Mouse (Mus musculus): Measurements from ENCODE around the gene Icam5.

DNA sequence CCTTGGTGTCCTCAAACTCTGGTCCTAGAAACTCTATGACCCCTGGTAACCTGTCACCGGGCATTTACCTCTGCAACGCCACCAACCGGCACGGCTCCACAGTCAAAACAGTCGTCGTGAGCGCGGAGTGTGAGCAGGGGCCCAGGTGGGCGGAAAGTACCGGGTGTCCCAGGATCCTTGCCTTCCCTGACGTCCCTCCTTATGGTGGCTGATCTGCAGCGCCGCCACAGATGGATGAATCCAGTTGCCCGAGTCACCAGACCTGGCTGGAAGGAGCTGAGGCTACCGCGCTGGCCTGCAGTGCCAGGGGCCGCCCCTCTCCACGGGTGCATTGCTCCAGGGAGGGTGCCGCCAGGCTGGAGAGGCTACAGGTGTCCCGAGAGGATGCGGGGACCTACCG is 4.8 kb downstream of the Icam5 start:
- no peak for TF ChIP-seq EP300 (IDR thresholded peaks at IDR 0.05; ENCODE audit: low read depth)
- no peak for TF ChIP-seq CTCF (IDR thresholded peaks at IDR 0.05; ENCODE audit: low read depth)

Data from liver, postnatal 0 days (tissue).